Mouse (Mus musculus): ENCODE data around the gene Sept9.

DNA sequence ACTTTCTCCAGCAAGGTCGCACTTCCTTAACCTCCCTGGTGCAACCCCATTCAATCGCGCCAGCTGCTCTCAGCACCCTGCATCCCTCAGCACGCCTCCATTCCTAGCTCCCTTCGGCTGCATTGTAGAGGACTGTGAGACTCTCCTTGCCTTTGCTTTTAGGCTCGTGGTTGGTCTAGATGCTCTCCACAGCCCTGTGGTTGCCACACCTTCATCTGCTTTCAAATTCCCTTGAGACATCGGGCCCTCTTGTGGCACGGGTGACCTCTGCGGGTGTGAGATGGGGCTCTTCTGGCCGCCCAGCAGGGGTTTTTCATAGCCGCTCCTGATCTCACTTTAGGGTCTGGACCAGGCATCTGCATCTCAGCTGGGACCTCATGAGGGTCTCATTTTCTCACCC, 203.1 kb downstream of the Sept9 start:
- TF ChIP-seq CTCF (IDR thresholded peaks at IDR 0.05; ENCODE audit: extremely low read depth, insufficient read depth, low read length) (no peak), POLR2A (IDR thresholded peaks at IDR 0.05; ENCODE audit: extremely low read depth, insufficient read depth, low read length) (no peak)

All from cortical plate, adult 2 months (tissue).